Mouse (Mus musculus) hindbrain, embryonic 11.5 days (tissue): ENCODE results near the gene Bach2. TPM values are rescaled to one million over a fixed set of nuclear protein-coding genes. Genes with fewer than 3 reads are reported as not detected.

ENCODE experiments used
- ATAC-seq: fragments of 200-750 bp; cut with Nextera tagmentation; 2 replicates; pipeline ENCODE4 v1.8.0; 2017; ENCODE audit warnings: mild to moderate bottlenecking, moderate TSS enrichment, moderate library complexity; ENCODE audit not compliant: low FRiP score
- DNase-seq: peaks from one replicate; pipeline ENCODE4 v3.0.0-alpha.2; 2015; ENCODE audit warnings: low spot score
- H3K27ac ChIP-seq: fragments of 300-500 bp; sonication (generic); 2 replicates; pipeline ENCODE4 v1.5.1; 2014; ENCODE audit warnings: mild to moderate bottlenecking, low read depth, low read length
- H3K27me3 ChIP-seq: fragments of 300-500 bp; sonication (generic); 2 replicates; pipeline ENCODE4 v1.6.1; 2014; ENCODE audit warnings: mild to moderate bottlenecking, low read length, moderate library complexity, mixed read lengths; ENCODE audit not compliant: control insufficient read depth, insufficient read depth
- H3K36me3 ChIP-seq: fragments of 300-500 bp; sonication (generic); 2 replicates; pipeline ENCODE4 v1.6.1; 2014; ENCODE audit warnings: mild to moderate bottlenecking, low read length, moderate library complexity, mixed read lengths; ENCODE audit not compliant: control insufficient read depth, insufficient read depth
- H3K4me1 ChIP-seq: fragments of 300-500 bp; sonication (generic); replicated peaks from 2 replicates; pipeline ENCODE4 v1.6.1; 2014; ENCODE audit warnings: low read length, mixed read lengths; ENCODE audit not compliant: control insufficient read depth, insufficient read depth
- H3K4me2 ChIP-seq: fragments of 300-500 bp; sonication (generic); replicated peaks from 2 replicates; pipeline ENCODE4 v1.6.1; 2014; ENCODE audit warnings: mild to moderate bottlenecking, low read depth, low read length
- H3K4me3 ChIP-seq: fragments of 300-500 bp; sonication (generic); 2 replicates; pipeline ENCODE4 v1.5.1; 2014; ENCODE audit warnings: low read depth, low read length
- H3K9ac ChIP-seq: fragments of 300-500 bp; sonication (generic); 2 replicates; pipeline ENCODE4 v1.6.1; 2014; ENCODE audit warnings: low read depth, low read length
- H3K9me3 ChIP-seq: fragments of 300-500 bp; sonication (generic); 2 replicates; pipeline ENCODE4 v1.6.1; 2016; ENCODE audit warnings: low read length; ENCODE audit not compliant: control insufficient read depth
- WGBS: fragments of 180-500 bp; shearing (Covaris S2); extraction: QIAGEN DNeasy Blood & Tissue Kit; methylation state at CpG from one replicate; pipeline ENCODE4 v1.1.7; 2014; 5-methylcytosine and 5-hydroxymethylcytosine counted together
- polyA plus RNA-seq: library from polyadenylated mRNA; unstranded; fragments of >200 nt; fragmentation: Nextera tagmentation; extraction: Ambion mirVana; gene quantifications from 2 replicates; pipeline ENCODE4 v1.2.1, GENCODE M21; 2014

Gene Bach2
- polyA plus RNA-seq, 1 experiment from 2014 or later = 23.9 TPM

GRCm38 (mm10) chr4:32520628-32521360, 282.2 kb downstream of the Bach2 start:
- Histone ChIP-seq H3K9me3 (no peaks in the 10 kb centered on the region), H3K4me3 (no peak overlapping the region), H3K36me3 (no peaks in the 10 kb centered on the region), H3K4me1 (peaks cover 2% of the 10 kb centered on the region; the same call in 1 of the 2 replicates), H3K27me3 (no peaks in the 10 kb centered on the region), H3K4me2 (no peak overlapping the region), H3K27ac (no peak overlapping the region), H3K9ac (no peak overlapping the region)
- WGBS = 32% methylated on average over 18 of the region's 18 CpGs
- ATAC-seq (no peak), DNase-seq (peak; percentile 54)

- 0 out of 2 replicates have a peak overlapping the region, but pooled peaks have one; percentile 48 for H3K27ac ChIP-seq
- H3K4me1 ChIP-seq = peaks cover 2% of the 10 kb centered on the region; the same call in 1 of the 2 replicates
- ATAC-seq (no peak), DNase-seq (no peak)
- 64% methylated on average over 6 of the region's 6 CpGs for WGBS
- no peaks in the 10 kb centered on the region for H3K9me3 ChIP-seq
- H3K27me3 ChIP-seq = no peaks in the 10 kb centered on the region
- no peak overlapping the region for H3K4me2 ChIP-seq
- H3K4me3 ChIP-seq = no peak overlapping the region
- H3K9ac ChIP-seq = no peak overlapping the region
- no peaks in the 10 kb centered on the region for H3K36me3 ChIP-seq
Measured at GRCm38 (mm10) chr4:32521361-32521740, 282.7 kb downstream of the Bach2 start.

- whole genome bisulfite sequencing = 61% methylated on average over 2 of the region's 2 CpGs
- Histone ChIP-seq H3K4me3 (no peak overlapping the region), H3K9ac (no peak overlapping the region), H3K27me3 (no peaks in the 10 kb centered on the region), H3K9me3 (no peaks in the 10 kb centered on the region), H3K4me1 (peaks cover 5% of the 10 kb centered on the region; the same call in 1 of the 2 replicates), H3K27ac (0 out of 2 replicates have a peak overlapping the region, but pooled peaks have one; percentile 48), H3K4me2 (no peak overlapping the region), H3K36me3 (no peaks in the 10 kb centered on the region)
- ATAC-seq = no peak
- DNase-seq = no peak
Measured at GRCm38 (mm10) chr4:32522013-32522412, 283.4 kb downstream of the Bach2 start.

- no peak overlapping the region for H3K4me2 ChIP-seq
- H3K36me3 ChIP-seq = no peaks in the 10 kb centered on the region
- no peak for ATAC-seq
- H3K4me1 ChIP-seq = peaks cover 5% of the 10 kb centered on the region; the same call in 1 of the 2 replicates
- no peak for DNase-seq
- no peak overlapping the region for H3K27ac ChIP-seq
- H3K27me3 ChIP-seq = no peaks in the 10 kb centered on the region
- no peak overlapping the region for H3K4me3 ChIP-seq
- no peaks in the 10 kb centered on the region for H3K9me3 ChIP-seq
- 50% methylated on average over 2 of the region's 2 CpGs for WGBS
- no peak overlapping the region for H3K9ac ChIP-seq
Measured at GRCm38 (mm10) chr4:32524282-32524681, 285.7 kb downstream of the Bach2 start.

- H3K27me3 ChIP-seq = no peaks in the 10 kb centered on the region
- no peak for ATAC-seq
- DNase-seq = no peak
Measured at GRCm38 (mm10) chr4:32525000-32525399, 286.4 kb downstream of the Bach2 start.

GRCm38 (mm10) chr4:32526228-32526836, 287.7 kb downstream of the Bach2 start:
- Histone ChIP-seq H3K27ac (0 out of 2 replicates have a peak overlapping the region, but pooled peaks have one; percentile 17), H3K4me1 (peaks cover 19% of the 10 kb centered on the region; the same call in 1 of the 2 replicates), H3K9ac (no peak overlapping the region), H3K4me2 (no peak overlapping the region), H3K9me3 (no peaks in the 10 kb centered on the region), H3K4me3 (no peak overlapping the region), H3K36me3 (no peaks in the 10 kb centered on the region), H3K27me3 (no peaks in the 10 kb centered on the region)
- WGBS = 71% methylated on average over 9 of the region's 9 CpGs
- DNase-seq (no peak), ATAC-seq (no peak)

More at GRCm38 (mm10) chr4:32525000-32525399, 286.4 kb downstream of the Bach2 start:
- 80% methylated on average over 5 of the region's 5 CpGs for WGBS
- Histone ChIP-seq H3K4me2 (no peak overlapping the region), H3K9me3 (no peaks in the 10 kb centered on the region), H3K4me3 (no peak overlapping the region), H3K27ac (no peak overlapping the region), H3K4me1 (peaks cover 13% of the 10 kb centered on the region; the same call in 1 of the 2 replicates), H3K36me3 (no peaks in the 10 kb centered on the region), H3K9ac (no peak overlapping the region)

- H3K27ac ChIP-seq = peak overlapping the region; percentile 94
- WGBS = 76% methylated on average over 17 of the region's 17 CpGs
Measured at GRCm38 (mm10) chr4:32529443-32529995, 290.9 kb downstream of the Bach2 start.

GRCm38 (mm10) chr4:32530421-32530920, 291.9 kb downstream of the Bach2 start:
- DNase-seq (peak; percentile 61), ATAC-seq (0 out of 2 replicates have a peak, but pooled peaks have one; percentile 13)
- H3K36me3 ChIP-seq = no peaks in the 10 kb centered on the region
- H3K9me3 ChIP-seq = no peaks in the 10 kb centered on the region
- 32% methylated on average over 9 of the region's 9 CpGs for WGBS
- H3K4me3 ChIP-seq = peak overlapping the region; percentile 18; the same call in 1 of the 2 replicates
- H3K27me3 ChIP-seq = no peaks in the 10 kb centered on the region
- peak overlapping the region; percentile 94 for H3K27ac ChIP-seq
- H3K4me2 ChIP-seq = peak overlapping the region; percentile 44
- H3K4me1 ChIP-seq = peaks cover 24% of the 10 kb centered on the region; the same call in 1 of the 2 replicates
- H3K9ac ChIP-seq = peak overlapping the region; percentile 61

More at GRCm38 (mm10) chr4:32529443-32529995, 290.9 kb downstream of the Bach2 start:
- no peak overlapping the region for H3K9ac ChIP-seq
- H3K36me3 ChIP-seq = no peaks in the 10 kb centered on the region
- no peaks in the 10 kb centered on the region for H3K27me3 ChIP-seq
- peaks cover 24% of the 10 kb centered on the region; the same call in 1 of the 2 replicates for H3K4me1 ChIP-seq
- no peak for ATAC-seq
- no peak overlapping the region for H3K4me3 ChIP-seq
- no peak overlapping the region for H3K4me2 ChIP-seq
- no peaks in the 10 kb centered on the region for H3K9me3 ChIP-seq
- no peak for DNase-seq
